Mouse (Mus musculus) layer of hippocampus, adult 8-10 months (tissue): ENCODE data around the gene Arpc2. TPM values are rescaled to one million over a fixed set of nuclear protein-coding genes. Genes with fewer than 3 reads are reported as not detected.

Experiments
- DNase-seq, 2 experiments: peaks; one replicate each; pipeline ENCODE4 v3.0.0; 2022; ENCODE audit warnings: low spot score in 2 of 2
- total RNA-seq, 4 experiments: library from RNA; stranded (reverse); gene quantifications; 2 replicates each; pipeline ENCODE4 v1.2.4; 2022

Arpc2 gene
- total RNA-seq, 4 experiments from 2014 or later: 324 to 350 (median 341) TPM

GRCm38 (mm10) chr1:74239162-74239561 is 3.3 kb downstream of the Arpc2 start:
- DNase-seq: no peak

- peak in 1 of 2 experiments; percentile 23 for DNase-seq
These were observed 3.7 kb downstream of the Arpc2 start for GRCm38 (mm10) chr1:74239618-74240017.

GRCm38 (mm10) chr1:74240311-74240710 is 4.4 kb downstream of the Arpc2 start:
- DNase-seq: peak; percentile 77 to 80

- DNase-seq: no peak
These were observed 4.9 kb downstream of the Arpc2 start for GRCm38 (mm10) chr1:74240832-74241231.

- no peak for DNase-seq
These were observed 9.6 kb downstream of the Arpc2 start for GRCm38 (mm10) chr1:74245525-74245924.

GRCm38 (mm10) chr1:74248799-74249198 is 12.9 kb downstream of the Arpc2 start:
- DNase-seq: no peak

GRCm38 (mm10) chr1:74249331-74249980 is 13.6 kb downstream of the Arpc2 start:
- no peak for DNase-seq

GRCm38 (mm10) chr1:74250096-74250495 is 14.2 kb downstream of the Arpc2 start:
- no peak for DNase-seq

GRCm38 (mm10) chr1:74255704-74256345 is 19.9 kb downstream of the Arpc2 start:
- DNase-seq: no peak

GRCm38 (mm10) chr1:74256782-74257181 is 20.9 kb downstream of the Arpc2 start:
- DNase-seq: no peak

- DNase-seq: no peak
These were observed 26.6 kb downstream of the Arpc2 start for GRCm38 (mm10) chr1:74262510-74262909.

- DNase-seq: no peak
These were observed 32.9 kb downstream of the Arpc2 start for GRCm38 (mm10) chr1:74268750-74269149.

GRCm38 (mm10) chr1:74271659-74272058 is 35.8 kb downstream of the Arpc2 start:
- DNase-seq: no peak

- DNase-seq: no peak
These were observed 39.1 kb downstream of the Arpc2 start for GRCm38 (mm10) chr1:74275015-74275414.

- no peak for DNase-seq
These were observed 41.2 kb downstream of the Arpc2 start for GRCm38 (mm10) chr1:74277041-74277440.

- DNase-seq: no peak
These were observed 42.1 kb downstream of the Arpc2 start for GRCm38 (mm10) chr1:74277883-74278537.

GRCm38 (mm10) chr1:74278538-74278937 is 42.7 kb downstream of the Arpc2 start, which contains the start of gene Gpbar1:
Gene Gpbar1, plus strand, starts transcription at chr1:74278550.
- no peak for DNase-seq

GRCm38 (mm10) chr1:74278988-74279387 is 43.1 kb downstream of the Arpc2 start:
- no peak for DNase-seq

- no peak for DNase-seq
These were observed 44.9 kb downstream of the Arpc2 start for GRCm38 (mm10) chr1:74280591-74281325.

- DNase-seq: no peak
These were observed 45.5 kb downstream of the Arpc2 start for GRCm38 (mm10) chr1:74281372-74281771.

- DNase-seq: no peak
These were observed 46.0 kb downstream of the Arpc2 start for GRCm38 (mm10) chr1:74281886-74282285.
